Mouse (Mus musculus) Patski (cell line): ENCODE results near the gene Wfikkn1. TPM values are rescaled to one million over a fixed set of nuclear protein-coding genes. Genes with fewer than 3 reads are reported as not detected.
A peak's percentile ranks its signal among the peaks of the same experiment; 100 is the strongest.
"Not testable (repeated sequence)": the region's sequence is repeated elsewhere in the genome, so short reads cannot be mapped to it uniquely, and the experiment has no call there.

Source experiments
- ATAC-seq: fragments of 100-300 bp; one replicate; pipeline ENCODE4 v1.8.0; 2021
- CTCF ChIA-PET: fragments of 350-600 bp; sonication (Branson Sonifier 250); formaldehyde crosslinking; loops from one replicate; lab custom pipeline; 2022; ENCODE audit warnings: inconsistent platforms; lab: Charles Lee
- POLR2A ChIA-PET: fragments of 350-600 bp; sonication (Branson Sonifier 250); formaldehyde crosslinking; loops from one replicate; lab custom pipeline; 2022; ENCODE audit warnings: antibody characterized with exemption, inconsistent platforms; lab: Charles Lee
- DNase-seq: peaks from one replicate; pipeline ENCODE4 v3.0.0-alpha.2; 2011; ENCODE audit warnings: low read depth, low spot score
- H3K27me3 ChIP-seq: fragments of 371-371 bp; one replicate; pipeline ENCODE4 v1.5.1; 2021
- CTCF ChIP-seq: fragments of 100-300 bp; IDR thresholded peaks from one replicate; pipeline ENCODE4 v1.5.1; 2021
- in situ Hi-C: fragments of 300-500 bp; cut with MboI; formaldehyde crosslinking; loops from 3 replicates; pipeline ENCODE4 v1.11.1; 2018; ENCODE audit warnings: low pct_unique_long_range_greater_than_20kb, mixed read lengths
- polyA plus RNA-seq: library from polyadenylated mRNA; unstranded; gene quantifications from one replicate; pipeline ENCODE4 v1.2.3, GENCODE M21; 2021

Wfikkn1 gene
- polyA plus RNA-seq, 1 experiment from 2014 or later: 0.35 TPM

DNA sequence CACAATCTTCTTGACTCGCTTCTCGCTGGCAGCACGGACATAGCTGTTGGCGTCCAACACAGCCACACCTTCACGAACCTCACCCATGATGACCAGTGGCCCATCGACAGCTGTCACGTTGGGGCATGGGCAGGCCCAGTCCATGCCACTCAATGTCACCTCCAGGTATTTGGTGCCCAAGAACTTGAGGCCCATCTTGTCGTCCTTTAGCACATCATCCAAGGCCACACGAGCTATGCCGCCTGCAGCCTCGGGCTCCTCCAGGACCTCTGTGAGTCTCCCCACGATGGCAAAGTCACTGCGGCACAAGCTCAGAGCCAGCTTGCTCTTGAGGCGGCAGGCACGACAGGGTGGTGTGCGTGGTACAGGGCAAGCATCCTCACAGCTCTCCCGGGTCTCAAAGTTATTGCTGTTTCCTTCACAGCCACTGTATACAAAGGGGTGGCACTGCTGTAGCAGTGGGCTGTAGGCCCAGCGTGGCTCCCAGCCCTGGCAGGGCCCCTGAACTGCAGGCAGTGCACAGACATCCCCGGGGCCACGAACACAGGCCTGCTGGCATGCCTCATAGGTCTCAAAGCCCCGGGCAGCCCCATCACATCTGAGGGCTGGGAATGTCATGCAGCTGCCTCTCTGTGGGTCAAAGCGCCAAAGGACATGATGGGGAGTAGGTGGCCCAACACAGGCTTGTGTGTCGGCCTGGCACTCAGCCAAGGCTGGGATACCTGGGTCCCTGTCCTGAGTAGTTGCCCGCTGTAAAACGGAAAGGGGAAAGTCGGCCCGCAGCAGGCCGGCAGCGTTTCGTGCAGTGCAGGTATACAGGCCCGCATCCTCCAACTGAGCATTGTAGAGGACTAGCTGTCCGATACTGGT lies 2.7 kb downstream of the Wfikkn1 start:
- ChIA-PET POLR2A (interaction anchor here (1.4 kb wide), 1 partner anchor 10 kb away, joined by 8 read pairs; the partner anchor contains the start of gene Mcrip2), CTCF (no interaction called here)
- ATAC-seq (no peak), DNase-seq (no peak)
- in situ Hi-C loops: no loop called here
- H3K27me3 ChIP-seq: no peaks in the 10 kb centered on the region
- no peak for TF ChIP-seq CTCF

DNA sequence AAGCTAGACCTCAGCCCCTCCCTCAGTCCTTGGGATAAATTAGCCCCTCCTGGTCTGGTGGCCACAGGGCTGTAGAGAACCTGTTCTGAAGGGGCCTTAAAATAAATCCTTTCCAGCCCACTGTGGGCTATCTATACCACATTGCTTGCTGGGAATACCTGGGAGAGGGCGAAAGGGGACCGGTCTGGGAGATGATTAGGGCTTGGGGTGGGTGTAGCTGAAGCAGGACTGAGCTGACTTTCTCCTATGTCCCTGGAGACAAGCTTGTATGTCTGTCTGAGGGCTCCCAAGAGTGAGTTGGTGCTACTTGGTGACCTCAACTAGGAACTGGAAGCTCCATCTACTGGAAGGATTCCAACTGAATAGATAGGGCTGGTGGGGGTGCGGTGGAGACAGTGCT lies 3.6 kb downstream of the Wfikkn1 start:
- no peaks in the 10 kb centered on the region for H3K27me3 ChIP-seq
- no peak for TF ChIP-seq CTCF
- CTCF ChIA-PET: no interaction called here
- in situ Hi-C loops: no loop called here
- POLR2A ChIA-PET: interaction anchor here (1.4 kb wide), 1 partner anchor 9 kb away, joined by 8 read pairs; the partner anchor contains the start of gene Mcrip2
- DNase-seq (no peak), ATAC-seq (no peak)

- in situ Hi-C loops: no loop called here
- ChIA-PET CTCF (no interaction called here), POLR2A (interaction anchor here (1.4 to 1.5 kb wide), 2 partner anchors 8 to 14 kb away, joined by 4 to 8 read pairs; partner anchors contain the start of gene Mcrip2)
- TF ChIP-seq CTCF: no peak
- ATAC-seq: no peak
- DNase-seq: no peak
- no peaks in the 10 kb centered on the region for H3K27me3 ChIP-seq
These were observed 4.2 kb downstream of the Wfikkn1 start for GRCm38 (mm10) chr17:25876347-25876915.

DNA sequence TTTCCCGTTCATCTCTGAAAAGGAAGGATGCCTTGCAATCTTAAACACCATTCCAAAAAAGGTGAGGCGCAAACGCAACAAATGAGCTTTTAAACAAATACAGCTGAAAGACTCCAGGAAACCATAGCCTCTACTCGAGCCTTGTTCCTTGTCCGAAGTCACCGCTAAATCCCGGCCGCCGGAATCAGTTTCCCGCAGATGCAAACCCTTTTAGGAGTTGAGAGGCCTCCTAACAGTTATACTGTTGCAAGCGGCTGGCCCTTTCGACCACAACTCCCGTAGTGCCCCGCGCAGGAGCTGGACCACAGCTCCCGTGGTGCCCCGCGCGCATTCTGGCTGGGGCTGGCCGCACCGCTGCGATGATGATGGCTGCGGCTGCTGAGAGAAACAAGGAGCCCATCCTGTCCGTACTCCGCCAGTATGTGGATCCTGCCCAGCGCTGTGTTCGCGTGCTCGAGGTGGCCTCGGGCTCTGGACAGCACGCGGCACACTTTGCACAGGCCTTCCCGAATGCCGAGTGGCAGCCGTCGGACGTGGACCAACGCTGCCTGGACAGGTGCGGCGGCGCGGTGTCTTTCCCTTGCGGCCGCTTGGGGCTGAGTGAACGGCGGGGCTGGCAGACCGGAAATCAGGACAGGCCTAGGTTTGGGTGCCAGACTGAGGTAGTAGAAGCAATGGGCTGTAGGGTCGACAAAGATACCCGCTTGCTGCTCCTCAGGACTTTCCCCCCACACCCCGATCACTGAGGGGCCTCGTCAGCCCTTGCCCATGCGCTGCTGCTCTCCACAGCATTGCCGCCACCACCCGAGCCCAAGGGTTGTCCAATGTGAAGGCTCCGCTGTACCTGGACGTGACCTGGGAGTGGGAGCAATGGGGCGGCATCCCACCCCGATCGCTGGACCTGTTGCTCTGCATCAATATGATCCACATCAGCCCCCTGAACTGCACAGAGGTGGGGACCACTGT lies 5.2 kb downstream of the Wfikkn1 start:
- POLR2A ChIA-PET: interaction anchor here (0.9 to 1.7 kb wide), 5 partner anchors 13 to 47 kb away, joined by 3 to 5 read pairs (median 4); partner anchors contain the start of genes Jmjd8 and Wdr90
- in situ Hi-C loops: no loop called here

DNA sequence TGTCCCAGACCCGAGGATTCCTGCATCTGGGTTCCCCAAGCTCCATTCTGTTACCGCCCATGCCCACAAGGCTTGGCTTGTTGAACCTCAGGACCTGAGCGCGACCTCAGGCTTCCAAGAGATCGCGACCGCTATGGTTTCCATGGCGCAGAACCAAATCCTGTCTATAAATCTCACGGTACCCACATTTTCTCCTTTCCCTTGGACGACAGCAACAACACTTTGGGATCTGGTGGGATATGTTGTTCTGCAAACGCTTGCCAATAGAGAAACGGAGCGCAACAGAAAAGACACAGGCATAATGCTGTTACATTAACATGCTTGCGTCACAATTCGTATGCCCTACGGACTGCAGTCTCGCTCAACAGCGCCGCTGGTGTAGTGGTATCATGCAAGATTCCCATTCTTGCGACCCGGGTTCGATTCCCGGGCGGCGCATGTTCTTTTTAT lies 5.9 kb downstream of the Wfikkn1 start, which contains the start of gene Mettl26:
Mettl26 (plus strand) TSS at position 354 of the 450 bp plus-strand sequence.
- CTCF ChIA-PET: interaction anchor here (1.1 kb wide), 1 partner anchor 12 kb away, joined by 4 read pairs; no protein-coding TSS in a partner anchor
- no peaks in the 10 kb centered on the region for H3K27me3 ChIP-seq
- DNase-seq (no peak), ATAC-seq (no peak)
- POLR2A ChIA-PET: interaction anchor here (0.8 to 1.7 kb wide), 6 partner anchors 10 to 46 kb away, joined by 3 to 4 read pairs (median 4); partner anchors contain the start of genes Jmjd8 and Wdr90
- no peak for TF ChIP-seq CTCF
- in situ Hi-C loops: no loop called here

More for the DNA sequence above, 5.2 kb downstream of the Wfikkn1 start:
- ATAC-seq (peak; percentile 78), DNase-seq (no peak)
- CTCF ChIA-PET: interaction anchor here (1.1 kb wide), 1 partner anchor 13 kb away, joined by 4 read pairs; no protein-coding TSS in a partner anchor
- no peaks in the 10 kb centered on the region for H3K27me3 ChIP-seq
- no peak for TF ChIP-seq CTCF

- no peak for TF ChIP-seq CTCF
- in situ Hi-C loops: no loop called here
- ChIA-PET CTCF (no interaction called here), POLR2A (interaction anchor here (0.8 to 1.7 kb wide), 4 partner anchors 10 to 46 kb away, joined by 3 to 4 read pairs (median 3); partner anchors contain the start of gene Jmjd8)
- DNase-seq: no peak
- no peaks in the 10 kb centered on the region for H3K27me3 ChIP-seq
- no peak for ATAC-seq
These were observed 6.4 kb downstream of the Wfikkn1 start for GRCm38 (mm10) chr17:25874148-25874720.

DNA sequence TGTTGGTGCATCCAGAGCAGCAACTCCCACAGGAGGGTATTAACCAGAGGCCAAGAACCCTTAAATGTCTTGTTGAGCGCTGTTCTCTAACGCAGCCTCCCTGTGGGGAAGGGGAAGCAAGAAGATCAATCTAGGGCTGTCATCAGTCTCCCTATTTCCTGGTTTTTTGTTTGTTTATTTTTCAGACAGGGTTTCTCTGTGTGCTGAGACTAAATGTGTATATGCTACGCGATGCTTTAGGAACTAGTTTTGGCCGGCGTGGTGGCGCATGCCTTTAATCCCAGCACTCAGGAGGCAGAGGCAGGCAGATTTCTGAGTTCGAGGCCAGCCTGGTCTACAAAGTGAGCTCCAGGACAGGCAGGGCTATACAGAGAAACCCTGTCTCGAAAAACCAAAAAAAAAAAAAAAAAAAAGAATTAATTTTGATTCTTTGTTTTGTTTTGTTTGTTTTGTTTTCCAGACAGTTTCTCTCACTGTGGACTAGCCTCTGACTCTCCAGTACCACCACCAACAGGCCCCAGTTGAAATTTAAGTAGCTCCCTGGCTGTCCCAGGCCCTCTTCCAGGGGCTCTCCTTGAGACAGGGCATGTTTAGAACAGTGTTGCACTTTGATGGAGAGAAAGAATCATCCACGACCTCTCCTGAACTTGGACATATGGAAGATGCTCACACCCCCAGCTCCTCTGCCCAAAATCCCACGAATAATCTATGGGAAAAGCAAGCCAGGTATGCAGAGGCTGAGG lies 7.1 kb downstream of the Wfikkn1 start:
- no peak for TF ChIP-seq CTCF
- ChIA-PET POLR2A (interaction anchor here (0.8 to 1.7 kb wide), 3 partner anchors 9 to 44 kb away, joined by 3 to 4 read pairs (median 3); no protein-coding TSS in a partner anchor), CTCF (no interaction called here)
- ATAC-seq: no peak
- DNase-seq: no peak
- in situ Hi-C loops: no loop called here
- H3K27me3 ChIP-seq: no peaks in the 10 kb centered on the region

- H3K27me3 ChIP-seq: no peaks in the 10 kb centered on the region
- no peak for DNase-seq
- no peak for ATAC-seq
- ChIA-PET POLR2A (no interaction called here), CTCF (no interaction called here)
- in situ Hi-C loops: no loop called here
- TF ChIP-seq CTCF: no peak
These were observed 8.0 kb downstream of the Wfikkn1 start for GRCm38 (mm10) chr17:25872676-25873075.

GRCm38 (mm10) chr17:25871566-25871965 lies 9.1 kb downstream of the Wfikkn1 start:
- ATAC-seq, H3K27me3 ChIP-seq, in situ Hi-C loops, POLR2A ChIA-PET, DNase-seq: not testable (repeated sequence)
- CTCF ChIA-PET: interaction anchor here (0.7 kb wide), 1 partner anchor 10 kb away, joined by 3 read pairs; the partner anchor contains the start of gene Wdr90
